Mouse (Mus musculus) heart, embryonic 11.5 days (tissue): ENCODE data around the gene Foxred2. TPM values are rescaled to one million over a fixed set of nuclear protein-coding genes. Genes with fewer than 3 reads are reported as not detected.

Experiments
- ATAC-seq: fragments of 200-750 bp; cut with Nextera tagmentation; replicated peaks from 2 replicates; pipeline ENCODE4 v1.8.0; 2017; ENCODE audit warnings: moderate library complexity; ENCODE audit not compliant: insufficient number of reproducible peaks, low FRiP score, low TSS enrichment
- H3K27ac ChIP-seq: fragments of 300-500 bp; sonication (generic); 2 replicates; pipeline ENCODE4 v1.5.1; 2014; ENCODE audit warnings: mild to moderate bottlenecking, low read depth, low read length
- H3K27me3 ChIP-seq: fragments of 300-500 bp; sonication (generic); 2 replicates; pipeline ENCODE4 v1.6.1; 2014; ENCODE audit warnings: mild to moderate bottlenecking, low read length, mixed read lengths; ENCODE audit not compliant: control insufficient read depth, insufficient read depth
- H3K36me3 ChIP-seq: fragments of 300-500 bp; sonication (generic); 2 replicates; pipeline ENCODE4 v1.6.1; 2014; ENCODE audit warnings: mild to moderate bottlenecking, low read length, moderate library complexity, mixed read lengths; ENCODE audit not compliant: control insufficient read depth, insufficient read depth
- H3K4me1 ChIP-seq: fragments of 300-500 bp; sonication (generic); 2 replicates; pipeline ENCODE4 v1.6.1; 2014; ENCODE audit warnings: low read length; ENCODE audit not compliant: control insufficient read depth, insufficient read depth
- H3K4me2 ChIP-seq: fragments of 300-500 bp; sonication (generic); 2 replicates; pipeline ENCODE4 v1.6.1; 2014; ENCODE audit warnings: mild to moderate bottlenecking, moderate library complexity
- H3K4me3 ChIP-seq: fragments of 300-500 bp; sonication (generic); 2 replicates; pipeline ENCODE4 v1.5.1; 2014; ENCODE audit warnings: low read depth, low read length
- H3K9ac ChIP-seq: fragments of 300-500 bp; sonication (generic); 2 replicates; pipeline ENCODE4 v1.6.1; 2014; ENCODE audit warnings: mild to moderate bottlenecking, low read depth, low read length, moderate library complexity
- H3K9me3 ChIP-seq: fragments of 300-500 bp; sonication (generic); replicated peaks from 2 replicates; pipeline ENCODE4 v1.6.1; 2016; ENCODE audit warnings: low read length; ENCODE audit not compliant: control insufficient read depth
- WGBS: fragments of 180-500 bp; shearing (Covaris S2); extraction: QIAGEN DNeasy Blood & Tissue Kit; methylation state at CpG from one replicate; pipeline ENCODE4 v1.1.7; 2014; ENCODE audit not compliant: insufficient replicate concordance; 5-methylcytosine and 5-hydroxymethylcytosine counted together
- polyA plus RNA-seq: library from polyadenylated mRNA; unstranded; fragments of >200 nt; fragmentation: Nextera tagmentation; extraction: Ambion mirVana; gene quantifications from 2 replicates; pipeline ENCODE4 v1.2.1, GENCODE M21; 2014

Gene Foxred2
- polyA plus RNA-seq, 1 experiment from 2014 or later: 1.2 TPM

- H3K4me2 ChIP-seq: peak within 1 kb of the TSS; percentile 87
- peaks cover 4% of the 10 kb centered on the region; the same call in 1 of the 2 replicates for H3K36me3 ChIP-seq
- peak within 1 kb of the TSS; percentile 78 for H3K9ac ChIP-seq
- no peaks in the 10 kb centered on the region for H3K27me3 ChIP-seq
- peak within 1 kb of the TSS; percentile 76 for H3K4me3 ChIP-seq
- peaks cover 13% of the 10 kb centered on the region for H3K4me1 ChIP-seq
- WGBS: under 1% methylated on average over 33 of the region's 34 CpGs
- peak; percentile 93 for ATAC-seq
- H3K9me3 ChIP-seq: no peaks in the 10 kb centered on the region
- H3K27ac ChIP-seq: peak within 1 kb of the TSS; percentile 93
Observed at GRCm38 (mm10) chr15:77928673-77929331, 27.7 kb downstream of the Foxred2 start, which contains the start of gene Txn2. TSS of gene Txn2 (minus strand) at chr15:77929006.

GRCm38 (mm10) chr15:77928091-77928490 is 28.4 kb downstream of the Foxred2 start:
- Histone ChIP-seq H3K27ac (peak overlapping the region; percentile 93), H3K27me3 (no peaks in the 10 kb centered on the region), H3K4me2 (peak overlapping the region; percentile 74), H3K9me3 (no peaks in the 10 kb centered on the region), H3K9ac (peak overlapping the region; percentile 78), H3K36me3 (peaks cover 7% of the 10 kb centered on the region; the same call in 1 of the 2 replicates), H3K4me3 (peak overlapping the region; percentile 76), H3K4me1 (peaks cover 13% of the 10 kb centered on the region)
- 21% methylated on average over 4 of the region's 4 CpGs for WGBS
- no peak for ATAC-seq

- 89% methylated on average over 5 of the region's 5 CpGs for WGBS
- Histone ChIP-seq H3K27me3 (no peaks in the 10 kb centered on the region), H3K9me3 (no peaks in the 10 kb centered on the region), H3K36me3 (peaks cover 13% of the 10 kb centered on the region), H3K27ac (no peak overlapping the region), H3K4me3 (no peak overlapping the region), H3K4me1 (peaks cover 13% of the 10 kb centered on the region), H3K9ac (no peak overlapping the region), H3K4me2 (no peak overlapping the region)
- no peak for ATAC-seq
Observed at GRCm38 (mm10) chr15:77926921-77927320, 29.6 kb downstream of the Foxred2 start.

- Histone ChIP-seq H3K4me2 (no peak overlapping the region), H3K9me3 (no peaks in the 10 kb centered on the region), H3K27me3 (no peaks in the 10 kb centered on the region), H3K36me3 (peaks cover 18% of the 10 kb centered on the region), H3K9ac (no peak overlapping the region), H3K4me1 (peaks cover 13% of the 10 kb centered on the region), H3K27ac (no peak overlapping the region), H3K4me3 (no peak overlapping the region)
- WGBS: 95% methylated on average over 2 of the region's 2 CpGs
- no peak for ATAC-seq
Observed at GRCm38 (mm10) chr15:77925195-77925594, 31.3 kb downstream of the Foxred2 start.

- Histone ChIP-seq H3K9me3 (no peaks in the 10 kb centered on the region), H3K27ac (no peak overlapping the region), H3K27me3 (no peaks in the 10 kb centered on the region), H3K4me2 (no peak overlapping the region), H3K36me3 (peaks cover 18% of the 10 kb centered on the region), H3K4me3 (no peak overlapping the region), H3K9ac (no peak overlapping the region), H3K4me1 (peaks cover 6% of the 10 kb centered on the region)
- whole genome bisulfite sequencing: 67% methylated on average over 9 of the region's 9 CpGs
- no peak for ATAC-seq
Observed at GRCm38 (mm10) chr15:77923267-77924035, 33.1 kb downstream of the Foxred2 start.

GRCm38 (mm10) chr15:77922710-77923109 is 33.8 kb downstream of the Foxred2 start:
- ATAC-seq: no peak

GRCm38 (mm10) chr15:77921636-77922035 is 34.9 kb downstream of the Foxred2 start:
- H3K27me3 ChIP-seq: no peaks in the 10 kb centered on the region
- H3K4me2 ChIP-seq: no peak overlapping the region
- H3K9me3 ChIP-seq: no peaks in the 10 kb centered on the region
- no peak overlapping the region for H3K4me3 ChIP-seq
- no peak overlapping the region for H3K9ac ChIP-seq
- H3K36me3 ChIP-seq: peaks cover 22% of the 10 kb centered on the region
- ATAC-seq: no peak
- H3K27ac ChIP-seq: no peak overlapping the region
- no peaks in the 10 kb centered on the region for H3K4me1 ChIP-seq
- 84% methylated on average over 6 of the region's 6 CpGs for WGBS

More at GRCm38 (mm10) chr15:77922710-77923109, 33.8 kb downstream of the Foxred2 start:
- no peak overlapping the region for H3K4me3 ChIP-seq
- no peaks in the 10 kb centered on the region for H3K9me3 ChIP-seq
- peaks cover 2% of the 10 kb centered on the region for H3K4me1 ChIP-seq
- peaks cover 20% of the 10 kb centered on the region for H3K36me3 ChIP-seq
- 79% methylated on average over 9 of the region's 9 CpGs for WGBS
- no peaks in the 10 kb centered on the region for H3K27me3 ChIP-seq
- no peak overlapping the region for H3K27ac ChIP-seq
- no peak overlapping the region for H3K9ac ChIP-seq
- no peak overlapping the region for H3K4me2 ChIP-seq

- WGBS: 82% methylated on average over 10 of the region's 10 CpGs
- peaks cover 20% of the 10 kb centered on the region for H3K36me3 ChIP-seq
- no peaks in the 10 kb centered on the region for H3K27me3 ChIP-seq
- no peaks in the 10 kb centered on the region for H3K9me3 ChIP-seq
- no peak overlapping the region for H3K4me3 ChIP-seq
- no peak overlapping the region for H3K9ac ChIP-seq
- H3K4me1 ChIP-seq: no peaks in the 10 kb centered on the region
- no peak for ATAC-seq
- H3K27ac ChIP-seq: no peak overlapping the region
- no peak overlapping the region for H3K4me2 ChIP-seq
Observed at GRCm38 (mm10) chr15:77920511-77921462, 35.7 kb downstream of the Foxred2 start.
